Mouse (Mus musculus): ENCODE data around the gene Ssu72. TPM values are rescaled to one million over a fixed set of nuclear protein-coding genes. Genes with fewer than 3 reads are reported as not detected.
"Not testable (repeated sequence)": the region's sequence is repeated elsewhere in the genome, so short reads cannot be mapped to it uniquely, and the experiment has no call there.

Gene Ssu72
- total RNA-seq, 2 experiments from 2014 or later = 90.2 to 94.1 TPM

DNA sequence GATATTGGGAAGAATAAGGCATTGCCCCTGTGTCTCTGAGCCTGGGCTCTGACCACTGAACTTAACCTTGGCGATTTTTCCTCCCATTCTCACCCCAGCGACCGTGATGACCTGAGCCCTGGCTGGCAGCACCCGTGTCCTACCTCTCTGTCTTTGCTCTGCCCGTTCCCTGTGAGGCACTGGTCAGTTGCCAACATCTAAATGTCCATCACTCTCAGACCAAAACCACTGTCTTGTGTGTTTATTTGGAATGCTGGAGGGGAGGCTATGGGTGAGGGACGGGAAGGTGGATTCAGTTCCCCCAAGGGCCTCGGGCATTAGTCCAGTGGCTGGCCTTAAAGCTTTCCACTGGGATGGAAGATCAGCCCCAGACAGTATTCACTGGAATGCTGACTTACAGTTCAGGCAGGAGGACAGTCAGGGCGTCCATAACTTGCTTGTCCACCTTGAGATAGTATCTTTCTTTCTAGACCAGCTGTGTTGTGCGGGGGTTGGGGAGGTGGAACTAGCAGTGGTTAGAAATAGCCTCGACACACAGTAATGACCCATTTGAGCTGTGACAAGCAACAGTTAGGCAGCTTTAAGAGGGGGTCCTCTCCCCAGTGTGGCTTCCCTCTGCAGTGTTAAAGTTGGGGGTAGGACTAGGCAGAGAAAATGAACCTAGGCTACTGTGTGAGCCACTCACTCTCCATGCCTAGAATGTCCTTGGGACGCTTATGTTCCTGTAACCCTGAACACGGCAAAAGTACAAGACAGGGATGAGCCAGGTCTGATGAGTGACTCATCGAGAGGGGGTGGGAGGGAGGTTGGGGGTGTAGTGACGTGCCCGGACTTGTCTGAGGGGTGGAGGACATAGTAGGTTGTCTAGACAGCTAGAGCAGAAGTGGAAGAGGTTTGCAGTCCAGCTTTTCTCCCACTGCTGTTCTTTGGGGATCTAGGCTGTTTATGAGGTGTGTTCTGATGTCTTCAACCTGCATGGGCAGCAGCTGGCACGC is 8.0 kb upstream of the Ssu72 start:
- no peak for ATAC-seq (replicated peaks; ENCODE audit: low FRiP score, low TSS enrichment, poor library complexity, severe bottlenecking)

DNA sequence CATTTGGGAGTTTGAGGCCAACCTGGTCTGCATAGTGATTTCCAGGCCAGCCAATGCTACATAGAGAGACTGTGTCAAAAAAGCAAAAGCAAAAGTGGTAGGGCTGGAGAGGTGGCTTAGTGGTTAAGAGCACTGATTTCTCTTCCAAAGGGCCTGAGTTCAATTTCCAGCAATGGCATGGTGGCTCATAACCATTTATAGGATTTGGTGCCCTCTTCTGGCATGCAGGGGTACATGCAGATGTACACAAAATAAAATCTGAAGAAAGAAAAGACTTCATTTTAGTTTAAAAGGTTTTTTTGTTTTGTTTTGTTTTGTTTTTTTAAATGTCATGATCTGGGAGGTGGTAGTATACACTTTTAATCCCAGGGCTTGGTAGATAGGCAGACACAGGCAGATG is 4.2 kb upstream of the Ssu72 start:
- no peak for ATAC-seq (replicated peaks; ENCODE audit: low FRiP score, low TSS enrichment, poor library complexity, severe bottlenecking)

DNA sequence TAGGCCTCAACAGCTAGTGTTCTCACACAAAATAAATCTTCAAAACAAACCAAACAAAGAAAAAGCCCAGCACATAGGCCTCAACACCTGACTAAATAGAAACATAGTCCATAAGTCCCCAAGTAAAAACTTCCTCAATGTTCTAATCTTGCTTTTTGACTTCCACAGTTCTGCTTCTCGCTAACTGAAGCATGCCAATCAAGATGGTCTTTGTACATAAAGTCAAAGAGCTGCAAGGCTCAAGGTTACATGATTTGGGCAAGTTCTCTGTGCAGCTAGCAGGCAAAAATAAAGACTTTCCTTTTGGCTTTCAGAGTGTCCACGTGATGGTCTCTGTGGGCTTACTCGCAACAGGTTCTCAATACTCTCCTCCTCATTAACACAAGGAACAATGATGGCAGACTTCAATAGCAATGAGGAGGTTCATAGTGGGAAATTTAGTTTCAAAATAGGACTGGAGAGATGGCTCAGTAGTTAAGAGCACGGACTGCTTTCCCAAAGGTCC is 1.1 kb upstream of the Ssu72 start:
- no peak for ATAC-seq (replicated peaks; ENCODE audit: low FRiP score, low TSS enrichment, poor library complexity, severe bottlenecking)

DNA sequence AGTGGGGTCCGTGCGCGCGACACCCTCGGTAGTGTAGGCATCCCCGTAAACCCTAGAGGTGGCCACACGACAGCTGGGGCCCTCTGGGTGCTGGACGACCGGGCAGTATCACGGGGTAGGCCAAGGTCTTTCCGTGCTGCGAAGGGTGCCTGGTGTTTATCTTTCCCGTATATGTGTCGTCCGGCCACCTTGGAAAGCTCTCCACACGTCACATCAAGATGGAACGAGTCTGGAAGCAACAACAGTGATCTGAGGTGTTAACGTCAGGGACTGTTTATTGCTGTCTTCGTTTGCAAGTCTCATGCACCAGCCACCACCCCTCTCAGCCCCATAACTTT is 961 bp downstream of the Ssu72 start:
- ATAC-seq (replicated peaks; ENCODE audit: low FRiP score, low TSS enrichment, poor library complexity, severe bottlenecking) = peak; percentile 62

DNA sequence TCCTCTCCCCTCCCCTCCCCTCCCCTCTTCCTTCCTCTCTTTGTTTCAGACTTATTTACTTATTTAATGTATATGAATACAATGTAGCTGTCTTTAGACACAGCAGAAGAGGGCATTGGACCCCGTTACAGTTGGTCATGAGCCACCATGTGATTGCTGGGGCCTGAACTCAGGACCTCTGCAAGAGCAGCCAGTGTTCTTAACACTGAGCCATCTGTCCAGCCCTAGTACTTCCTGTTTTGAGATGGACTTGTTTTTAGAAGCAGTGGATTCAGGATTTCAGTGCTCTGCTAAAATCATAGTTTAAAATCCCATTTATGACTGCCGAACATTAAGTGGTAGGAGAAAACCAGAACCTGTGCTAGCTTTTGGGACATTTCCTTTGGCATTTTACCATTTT is 4.0 kb downstream of the Ssu72 start:
- ATAC-seq (replicated peaks; ENCODE audit: low FRiP score, low TSS enrichment, poor library complexity, severe bottlenecking) = no peak

DNA sequence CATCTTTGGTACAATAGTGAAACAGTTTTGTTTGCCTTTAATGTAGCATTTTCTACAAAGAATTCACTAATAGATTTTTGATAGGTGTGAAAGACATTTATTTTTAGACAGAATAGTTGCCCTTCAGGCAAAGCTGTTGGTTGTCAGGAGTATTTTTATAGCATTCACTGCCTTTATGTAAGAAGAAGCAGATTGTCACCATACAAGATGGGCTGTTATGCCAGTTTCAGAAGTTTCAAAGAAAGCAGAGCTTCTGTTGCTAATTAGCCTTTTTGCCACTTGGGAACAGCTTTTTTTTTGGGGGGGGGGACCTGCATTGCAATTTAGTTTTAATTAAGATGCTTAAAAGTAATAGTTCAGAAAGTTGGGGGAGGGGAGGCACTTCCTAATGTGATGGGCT is 4.4 kb downstream of the Ssu72 start:
- no peak for ATAC-seq (replicated peaks; ENCODE audit: low FRiP score, low TSS enrichment, poor library complexity, severe bottlenecking)

DNA sequence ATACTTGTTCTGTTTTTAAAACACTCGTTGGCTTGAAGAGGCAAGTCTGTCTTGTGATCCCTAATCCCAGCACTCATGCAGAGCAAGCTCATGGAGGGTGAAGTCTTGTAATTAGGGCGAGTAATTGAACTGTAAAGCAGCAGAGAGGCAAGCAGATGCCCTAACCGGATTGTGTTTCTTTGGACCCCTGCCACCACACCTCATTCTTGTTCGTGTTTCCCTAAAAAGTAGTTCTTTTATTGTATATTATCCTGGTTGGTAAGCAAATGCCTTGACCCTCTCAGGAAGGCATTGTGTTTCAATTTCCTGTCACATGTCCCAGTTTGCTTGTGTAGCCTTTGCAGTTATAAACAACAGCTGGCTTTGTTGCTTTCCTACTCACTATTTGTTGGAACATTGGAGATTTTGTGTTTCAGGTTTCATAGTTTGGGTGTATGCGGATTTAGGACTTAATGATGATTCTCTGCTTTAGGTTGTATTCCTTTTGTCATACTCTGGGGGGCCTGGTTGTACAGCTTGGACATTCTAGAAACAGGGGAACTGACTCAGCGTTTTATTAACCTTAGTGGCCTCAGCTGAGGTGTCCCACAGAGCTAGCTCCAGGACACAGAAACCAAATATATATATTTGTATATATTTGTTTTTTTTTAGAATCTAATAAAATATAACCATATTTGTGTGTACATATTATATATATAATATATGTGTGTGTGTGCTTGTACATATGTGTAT is 6.1 kb downstream of the Ssu72 start:
- no peak for ATAC-seq (replicated peaks; ENCODE audit: low FRiP score, low TSS enrichment, poor library complexity, severe bottlenecking)

DNA sequence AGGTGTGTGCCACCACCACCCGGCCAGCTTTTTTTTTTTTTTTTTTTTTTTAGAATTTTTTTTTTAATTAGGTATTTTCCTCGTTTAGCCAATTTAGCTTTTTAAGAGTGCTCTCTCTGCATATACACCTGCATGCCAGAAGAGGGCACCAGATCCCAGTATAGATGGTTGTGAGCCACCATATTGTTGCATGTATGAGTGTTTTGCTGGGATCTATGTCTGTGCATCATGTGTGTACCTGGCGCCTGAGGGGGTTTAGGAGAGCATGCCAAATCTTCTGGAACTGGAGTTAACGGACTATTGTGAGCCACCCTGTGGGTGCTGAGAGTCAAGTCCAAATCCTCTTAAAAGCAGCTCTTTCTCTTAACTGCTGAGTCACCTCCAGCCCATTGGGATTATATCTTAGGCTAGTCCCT is 17.1 kb downstream of the Ssu72 start:
- peak; percentile 54; the same call in 1 of the 2 replicates for ATAC-seq (replicated peaks; ENCODE audit: low FRiP score, low TSS enrichment, poor library complexity, severe bottlenecking)

DNA sequence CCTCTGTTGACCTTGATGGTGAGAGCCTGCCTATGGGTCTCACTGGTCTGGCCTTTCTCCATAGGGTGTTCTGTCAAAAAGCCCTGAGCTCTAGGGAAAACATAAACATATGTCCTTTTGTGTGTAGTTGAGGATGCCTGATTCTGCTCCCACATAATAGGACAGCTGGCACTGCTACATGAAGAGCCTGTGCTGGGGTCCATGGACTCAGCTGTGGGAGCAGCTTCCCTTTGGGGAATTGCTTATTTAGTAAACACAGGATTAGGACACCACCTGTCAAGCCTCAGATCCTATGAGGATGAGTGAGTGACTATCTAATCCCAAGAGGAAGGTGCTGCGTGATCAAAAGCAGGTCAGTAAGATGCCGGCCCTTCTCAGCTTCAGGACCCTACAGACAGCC is 23.4 kb downstream of the Ssu72 start:
- ATAC-seq (replicated peaks; ENCODE audit: low FRiP score, low TSS enrichment, poor library complexity, severe bottlenecking) = no peak

DNA sequence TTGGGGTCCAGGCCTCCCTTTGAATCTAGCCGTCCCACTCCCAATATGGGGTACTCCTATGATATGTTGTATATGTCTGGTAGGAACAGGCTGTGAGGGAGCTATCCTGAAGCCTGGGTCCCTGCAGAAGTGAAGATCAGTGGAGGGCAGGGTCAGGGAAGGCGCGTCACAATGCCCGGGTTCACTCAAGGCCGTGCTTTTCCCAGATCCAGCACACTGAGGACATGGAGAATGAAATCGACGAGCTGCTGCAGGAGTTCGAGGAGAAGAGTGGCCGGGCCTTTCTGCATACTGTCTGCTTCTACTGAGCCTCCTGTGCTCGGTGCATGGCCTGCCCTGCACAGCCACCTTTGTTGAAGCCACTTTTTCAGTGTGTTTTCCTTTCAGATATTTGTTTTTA is 28.7 kb downstream of the Ssu72 start:
- ATAC-seq (replicated peaks; ENCODE audit: low FRiP score, low TSS enrichment, poor library complexity, severe bottlenecking) = no peak

DNA sequence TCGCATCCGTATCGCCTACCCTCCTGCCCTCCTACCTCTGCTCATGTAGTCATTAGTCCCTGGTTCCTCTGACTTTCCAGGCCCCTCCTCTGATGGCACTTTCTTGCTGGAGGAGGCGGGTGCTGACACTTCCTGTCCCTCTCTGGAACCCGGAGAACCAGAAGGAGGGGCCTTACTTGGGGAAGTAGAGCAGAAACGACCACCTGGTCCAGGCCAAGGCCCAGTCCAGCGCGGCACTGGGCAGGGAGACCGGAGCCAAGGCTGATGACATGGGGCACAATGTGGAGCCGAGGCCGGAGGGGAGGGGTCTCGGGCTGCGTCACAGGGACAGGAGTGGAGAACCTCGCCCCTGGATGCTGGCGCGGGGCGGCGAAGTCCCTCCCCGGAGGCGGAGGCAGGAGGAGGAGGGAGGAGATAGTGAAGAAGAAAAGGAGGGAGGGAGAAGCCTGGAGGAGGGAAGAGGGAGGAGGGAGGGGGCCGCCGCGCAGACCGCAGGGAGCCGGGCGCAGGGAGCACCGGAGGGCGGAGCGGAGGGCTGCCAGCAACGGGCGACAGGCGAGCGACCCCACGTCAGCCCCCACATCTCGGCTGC is 29.8 kb downstream of the Ssu72 start, which contains the start of gene Tmem240:
Gene Tmem240, plus strand, starts transcription at position 451 of the 592 bp plus-strand sequence.
- peak; percentile 88 for ATAC-seq (replicated peaks; ENCODE audit: low FRiP score, low TSS enrichment, poor library complexity, severe bottlenecking)

DNA sequence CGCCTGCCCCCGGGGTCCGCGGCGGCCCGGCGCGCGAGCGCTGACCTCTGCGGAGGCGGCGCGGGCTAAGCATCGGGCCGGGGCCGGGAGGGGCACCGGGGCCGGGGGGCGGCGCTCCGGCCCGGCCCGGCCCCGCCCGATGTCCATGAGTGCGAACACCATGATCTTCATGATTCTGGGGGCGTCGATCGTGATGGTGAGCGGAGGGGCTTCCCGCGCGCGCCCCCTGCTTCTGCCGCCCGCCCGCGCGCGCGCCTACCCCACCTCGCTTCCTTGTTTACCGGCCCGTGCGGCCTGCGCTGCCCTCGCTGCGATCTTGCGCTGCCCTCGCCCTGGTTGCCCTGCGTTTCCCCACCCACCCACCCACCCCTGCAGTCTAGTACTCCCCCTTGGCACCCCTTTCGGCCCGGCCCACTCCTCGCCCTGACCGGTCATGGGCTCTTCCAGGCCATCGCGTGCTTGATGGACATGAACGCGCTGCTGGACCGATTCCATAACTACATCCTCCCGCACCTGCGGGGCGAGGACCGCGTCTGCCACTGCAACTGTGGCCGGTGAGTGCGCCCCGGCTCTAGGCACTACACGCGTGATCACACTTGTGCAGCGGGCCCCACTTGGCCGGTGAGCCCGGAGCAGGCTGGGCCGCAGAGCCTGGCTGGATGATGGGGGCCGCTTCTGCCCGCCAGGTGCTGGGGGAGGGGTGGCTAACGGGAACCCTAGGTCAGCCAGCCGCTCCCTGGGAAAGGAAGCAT is 30.5 kb downstream of the Ssu72 start:
- no peak for ATAC-seq (replicated peaks; ENCODE audit: low FRiP score, low TSS enrichment, poor library complexity, severe bottlenecking)

DNA sequence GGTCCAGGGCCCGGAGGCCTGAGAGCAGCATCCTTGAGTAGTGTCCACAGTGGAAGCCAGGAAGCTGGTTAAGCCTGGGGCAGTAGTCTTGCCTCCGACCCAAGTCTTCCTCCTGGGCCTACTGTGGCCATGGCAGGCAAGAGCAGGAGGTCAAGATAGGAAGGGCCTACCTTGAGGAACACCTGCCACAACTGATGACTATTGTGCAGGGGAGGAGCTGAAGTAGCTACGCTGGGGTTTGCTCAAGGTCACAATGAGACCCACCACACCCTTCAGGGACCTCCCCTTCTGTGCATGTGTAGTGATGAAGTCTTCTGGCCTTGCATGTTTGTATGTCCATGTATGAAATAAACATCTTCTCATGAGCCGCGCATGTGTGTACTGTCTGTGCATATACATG is 31.2 kb downstream of the Ssu72 start:
- ATAC-seq (replicated peaks; ENCODE audit: low FRiP score, low TSS enrichment, poor library complexity, severe bottlenecking) = no peak

DNA sequence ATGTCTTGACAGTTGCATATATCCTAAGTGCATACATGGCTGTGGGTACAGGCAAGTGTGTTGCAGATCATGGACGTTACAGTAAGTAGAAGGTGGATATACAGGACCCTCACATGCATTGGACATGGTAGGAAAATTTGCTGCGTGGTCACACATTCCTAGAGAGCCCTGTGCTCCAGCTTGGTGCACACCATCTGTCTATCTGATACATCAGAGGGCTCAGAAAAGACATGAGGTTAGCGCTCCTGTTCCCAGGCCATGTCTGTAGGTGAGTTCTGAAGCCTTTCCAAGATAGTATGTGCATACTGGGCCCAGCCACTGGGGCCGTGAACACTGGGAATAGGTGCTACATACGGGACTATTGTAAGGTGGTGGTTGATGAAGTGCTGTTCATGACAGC is 31.8 kb downstream of the Ssu72 start:
- ATAC-seq (replicated peaks; ENCODE audit: low FRiP score, low TSS enrichment, poor library complexity, severe bottlenecking) = no peak

DNA sequence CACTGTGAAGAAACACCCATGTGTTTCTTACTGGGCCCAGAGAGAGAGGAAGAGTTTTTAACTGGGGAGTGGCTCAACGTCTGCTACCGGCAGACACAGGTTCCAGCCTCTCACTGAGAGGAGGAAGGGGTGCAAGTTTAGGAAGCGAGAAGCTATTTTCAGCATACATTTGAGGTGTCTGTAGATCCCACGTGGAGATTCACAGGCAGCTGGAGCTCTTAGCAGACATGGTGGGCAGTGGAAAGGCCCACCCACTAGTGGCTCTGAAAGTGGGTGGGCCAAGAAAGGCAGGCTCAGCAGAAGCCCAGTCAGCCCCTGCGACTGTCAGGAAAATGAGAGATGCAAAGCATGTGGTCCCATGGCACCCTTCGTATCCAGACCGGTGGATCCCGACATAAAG is 33.7 kb downstream of the Ssu72 start:
- ATAC-seq (replicated peaks; ENCODE audit: low FRiP score, low TSS enrichment, poor library complexity, severe bottlenecking) = no peak

DNA sequence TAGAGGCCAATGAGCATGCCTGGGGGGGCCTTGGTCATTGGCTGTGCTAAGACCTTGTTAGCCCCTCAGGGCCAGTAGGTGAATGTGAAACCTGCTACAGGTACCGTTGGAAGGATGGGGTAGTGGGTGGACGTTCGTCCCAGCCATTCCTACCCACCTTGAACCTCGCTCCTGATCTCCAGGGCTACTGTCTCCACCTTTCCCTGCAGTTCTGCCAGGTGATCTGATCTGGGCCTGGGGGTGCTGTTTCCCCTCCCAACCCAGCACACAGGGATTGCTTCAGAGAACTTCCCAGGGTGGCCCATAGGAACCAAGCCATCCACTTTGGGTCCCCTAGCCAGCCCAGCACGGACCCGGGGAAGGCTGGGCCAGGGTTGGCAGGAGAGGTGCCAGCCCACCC is 34.6 kb downstream of the Ssu72 start:
- no peak for ATAC-seq (replicated peaks; ENCODE audit: low FRiP score, low TSS enrichment, poor library complexity, severe bottlenecking)

DNA sequence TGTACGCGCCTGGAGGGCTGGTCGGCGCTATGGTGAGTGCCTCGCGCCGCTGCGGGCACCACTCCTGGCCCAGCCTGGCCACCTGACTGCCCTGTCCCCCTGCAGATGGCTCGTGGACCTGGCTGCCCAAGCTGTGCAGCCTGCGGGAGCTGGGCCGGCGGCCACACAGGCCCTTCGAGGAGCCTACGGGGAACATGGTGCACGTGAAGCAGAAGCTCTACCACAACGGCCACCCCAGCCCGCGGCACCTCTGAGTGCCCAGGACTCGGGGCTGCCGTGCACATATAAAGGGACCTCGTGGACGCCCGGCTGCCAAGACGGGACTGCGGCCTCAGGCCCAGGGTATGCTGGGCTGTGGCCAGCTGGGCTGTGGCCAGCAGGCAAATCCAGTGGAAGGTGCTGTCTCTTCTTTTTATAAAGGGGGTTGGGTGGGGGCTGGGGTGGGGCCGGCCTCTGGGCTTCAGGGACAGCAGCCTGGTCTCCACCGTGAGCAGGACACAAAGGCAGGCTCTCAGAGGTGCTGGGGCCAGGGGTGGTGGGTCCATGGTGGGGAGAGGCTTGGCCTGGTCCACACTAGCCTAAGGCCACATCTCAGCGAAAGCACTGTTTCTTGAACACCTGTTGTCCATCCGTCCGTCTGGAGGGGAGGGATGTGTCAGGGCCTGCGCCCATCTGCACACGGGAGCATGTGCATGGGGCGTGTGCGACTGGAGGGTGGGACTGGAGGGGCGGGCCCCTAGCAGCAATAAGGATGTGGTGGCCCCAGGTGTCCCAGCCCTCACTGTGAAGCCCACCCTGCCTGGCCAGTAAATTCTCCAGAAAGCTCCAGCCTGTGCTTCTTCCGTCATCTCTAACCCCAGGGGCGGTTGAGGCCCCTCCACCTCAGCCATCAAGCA is 35.4 kb downstream of the Ssu72 start:
- ATAC-seq (replicated peaks; ENCODE audit: low FRiP score, low TSS enrichment, poor library complexity, severe bottlenecking) = no peak

DNA sequence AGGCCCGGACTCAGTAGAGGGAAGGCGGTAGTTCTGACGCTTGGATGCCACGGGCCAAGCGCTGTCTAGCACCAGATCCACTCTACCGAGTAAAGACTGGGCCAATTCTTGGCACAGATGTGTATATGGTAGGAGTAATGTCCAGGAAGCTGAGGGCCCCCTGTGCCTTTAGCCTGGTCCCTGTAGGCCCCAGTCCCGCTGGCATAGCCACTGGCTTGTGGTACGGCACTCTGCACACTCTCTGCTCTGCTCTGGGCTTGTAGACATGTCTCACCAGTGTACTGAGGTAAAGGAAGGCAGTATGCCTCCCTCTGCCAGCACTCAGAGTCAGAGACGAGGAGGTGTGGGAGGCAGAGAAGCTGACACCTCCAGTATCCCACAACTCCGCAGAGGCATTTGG is 36.1 kb downstream of the Ssu72 start:
- not testable (repeated sequence) for ATAC-seq (replicated peaks; ENCODE audit: low FRiP score, low TSS enrichment, poor library complexity, severe bottlenecking)

All from megakaryocyte-erythroid progenitor cell, adult 5-6 weeks (primary cell).